Mouse (Mus musculus) adrenal gland, adult (tissue): ENCODE measurements around the gene Sart1.

Source experiments
- DNase-seq, 2 experiments: peaks; one replicate each; pipeline ENCODE4 v3.0.0; 2022 to 2023; ENCODE audit warnings: low spot score in 1 of 2; ENCODE audit not compliant: inconsistent age in 2 of 2

The Sart1 gene

GRCm38 (mm10) chr19:5388588-5389242, at the start of gene Sart1:
Sart1 (minus strand) TSS chr19:5388703.
- peak; percentile 97 to 98 for DNase-seq

GRCm38 (mm10) chr19:5433951-5434350, 45.4 kb upstream of the Sart1 start:
- DNase-seq: no peak

GRCm38 (mm10) chr19:5432992-5433852, 44.7 kb upstream of the Sart1 start:
- DNase-seq: peak; percentile 66 to 87

- peak in 1 of 2 experiments; percentile 75 for DNase-seq
These were observed 43.5 kb upstream of the Sart1 start for GRCm38 (mm10) chr19:5431911-5432464.

- DNase-seq: peak in 1 of 2 experiments; percentile 71
These were observed 41.9 kb upstream of the Sart1 start for GRCm38 (mm10) chr19:5430408-5430807.

GRCm38 (mm10) chr19:5429806-5430205, 41.3 kb upstream of the Sart1 start:
- peak; percentile 90 to 95 for DNase-seq

- no peak for DNase-seq
These were observed 40.7 kb upstream of the Sart1 start for GRCm38 (mm10) chr19:5429219-5429618.

GRCm38 (mm10) chr19:5428083-5428482, 39.6 kb upstream of the Sart1 start:
- peak in 1 of 2 experiments; percentile 81 for DNase-seq

GRCm38 (mm10) chr19:5426640-5427290, 38.3 kb upstream of the Sart1 start:
- no peak for DNase-seq

GRCm38 (mm10) chr19:5425906-5426565, 37.5 kb upstream of the Sart1 start:
- peak; percentile 46 to 60 for DNase-seq

GRCm38 (mm10) chr19:5424782-5425741, 36.6 kb upstream of the Sart1 start, which contains the start of the genes Drap1 and AI837181:
Drap1 (minus strand) TSS chr19:5424979.
AI837181 (plus strand) TSS chr19:5425144.
- DNase-seq: peak; percentile 93 to 98

GRCm38 (mm10) chr19:5424092-5424781, 35.7 kb upstream of the Sart1 start:
- peak; percentile 87 to 95 for DNase-seq

GRCm38 (mm10) chr19:5423561-5423960, 35.1 kb upstream of the Sart1 start:
- DNase-seq: peak; percentile 51 to 69

- peak; percentile 33 to 57 for DNase-seq
These were observed 34.5 kb upstream of the Sart1 start for GRCm38 (mm10) chr19:5422895-5423443.

- DNase-seq: peak in 1 of 2 experiments; percentile 59
These were observed 33.8 kb upstream of the Sart1 start for GRCm38 (mm10) chr19:5422267-5422666.

GRCm38 (mm10) chr19:5421784-5422183, 33.3 kb upstream of the Sart1 start:
- DNase-seq: no peak

- DNase-seq: no peak
These were observed 32.1 kb upstream of the Sart1 start for GRCm38 (mm10) chr19:5420579-5420978.

GRCm38 (mm10) chr19:5419630-5420029, 31.1 kb upstream of the Sart1 start:
- DNase-seq: no peak
